Mouse (Mus musculus): ENCODE results near the gene F2rl2. TPM values are rescaled to one million over a fixed set of nuclear protein-coding genes. Genes with fewer than 3 reads are reported as not detected.

F2rl2 gene
- total RNA-seq (2021): under 1 TPM in 1 of 2 experiments, not detected in 1; 0.14 TPM

- intact Hi-C loops (cut with DNase I): no loop called here
- DNase-seq (ENCODE audit: low spot score): no peak
These were observed at the start of gene F2rl2 for GRCm38 (mm10) chr13:95696654-95697163. TSS of gene F2rl2 (plus strand) at chr13:95696853.

GRCm38 (mm10) chr13:95647248-95647647 is 49.4 kb upstream of the F2rl2 start:
- no peak for DNase-seq (ENCODE audit: low spot score)

DNA sequence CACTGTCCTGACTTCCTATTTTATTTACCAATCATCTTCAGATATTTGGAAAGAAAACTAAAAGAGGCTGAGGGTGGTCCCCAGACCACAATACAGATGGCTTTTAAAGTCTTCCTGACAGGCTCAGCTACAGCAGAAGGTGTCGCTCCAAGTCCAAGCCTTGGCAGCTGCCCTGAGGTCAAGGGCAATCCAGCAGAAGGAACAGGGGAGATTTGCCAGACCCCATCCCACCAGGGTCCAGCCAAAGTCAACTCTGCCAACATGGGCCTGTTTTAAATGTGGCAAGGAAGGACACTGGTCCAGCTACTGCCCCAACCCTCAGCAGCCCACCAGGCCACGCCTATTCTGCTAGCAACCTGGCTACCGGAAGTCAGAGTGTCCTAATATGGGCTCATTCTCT is 46.7 kb upstream of the F2rl2 start:
- intact Hi-C loops (cut with DNase I): no loop called here
- no peak for DNase-seq (ENCODE audit: low spot score)

More at GRCm38 (mm10) chr13:95647248-95647647, 49.4 kb upstream of the F2rl2 start:
- intact Hi-C loops (cut with DNase I): no loop called here

DNA sequence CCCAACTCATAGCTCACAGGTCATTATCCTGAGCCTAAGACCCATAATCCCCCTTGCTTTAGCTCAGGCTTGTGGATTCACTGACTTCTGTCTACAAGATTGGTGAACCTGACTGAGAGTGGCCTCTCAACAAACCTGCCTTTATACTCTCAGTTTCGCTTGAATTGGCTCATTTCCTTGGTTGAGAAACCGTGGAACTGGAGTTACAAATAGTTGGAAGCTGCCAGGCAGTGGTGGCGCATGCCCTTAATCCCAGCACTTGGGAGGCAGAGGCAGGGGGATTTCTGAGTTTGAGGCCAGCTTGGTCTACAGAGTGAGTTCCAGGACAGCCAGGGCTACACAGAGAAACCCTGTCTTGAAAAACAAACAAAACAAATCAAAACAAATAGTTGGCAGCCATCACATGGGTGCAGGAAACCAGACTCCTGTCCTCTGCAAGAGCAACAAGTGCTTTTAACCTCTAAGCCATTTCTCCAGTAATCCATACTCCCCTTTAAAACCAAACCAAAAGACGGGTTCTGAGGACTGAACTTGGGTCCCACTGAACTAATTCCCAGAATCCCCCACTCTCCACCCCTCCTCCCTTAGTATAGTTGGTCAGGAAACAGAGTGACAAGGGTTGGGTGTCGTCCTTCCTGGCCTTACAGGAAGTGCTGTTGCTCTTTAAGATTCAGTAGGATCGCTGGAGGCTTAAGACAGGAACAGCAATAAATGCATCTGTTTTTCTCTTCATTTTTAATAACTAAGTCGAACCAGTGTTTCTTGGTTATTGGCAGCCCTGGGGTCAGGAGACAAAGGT is 44.6 kb upstream of the F2rl2 start:
- intact Hi-C loops (cut with DNase I): no loop called here
- no peak for DNase-seq (ENCODE audit: low spot score)

DNA sequence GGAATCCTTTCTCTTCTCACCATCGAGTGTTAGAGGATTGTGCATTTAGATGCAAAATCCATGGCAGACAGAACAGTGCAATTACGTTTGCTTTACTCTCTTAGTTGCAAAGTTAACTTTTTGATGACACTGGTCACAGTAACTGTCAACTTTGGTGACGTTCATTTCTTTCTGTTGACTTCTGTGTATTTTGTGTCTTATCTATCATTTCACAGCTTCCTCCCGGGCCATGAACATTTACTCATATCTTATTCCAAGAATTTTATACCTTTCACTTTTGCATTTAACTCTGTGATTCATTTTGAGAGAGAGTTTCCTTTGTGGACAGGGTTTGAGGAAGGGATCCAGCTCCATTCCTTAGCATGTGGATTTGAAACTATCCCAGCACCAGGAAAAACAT is 43.0 kb upstream of the F2rl2 start:
- intact Hi-C loops (cut with DNase I): no loop called here

GRCm38 (mm10) chr13:95655284-95655683 is 41.4 kb upstream of the F2rl2 start:
- DNase-seq (ENCODE audit: low spot score): no peak
- intact Hi-C loops (cut with DNase I): no loop called here

More for the DNA sequence above, 43.0 kb upstream of the F2rl2 start:
- DNase-seq (ENCODE audit: low spot score): no peak

- no peak for DNase-seq (ENCODE audit: low spot score)
- intact Hi-C loops (cut with DNase I): no loop called here
These were observed 39.5 kb upstream of the F2rl2 start for GRCm38 (mm10) chr13:95657171-95657570.

- intact Hi-C loops (cut with DNase I): no loop called here
- DNase-seq (ENCODE audit: low spot score): no peak
These were observed 37.2 kb upstream of the F2rl2 start for GRCm38 (mm10) chr13:95659432-95659831.

DNA sequence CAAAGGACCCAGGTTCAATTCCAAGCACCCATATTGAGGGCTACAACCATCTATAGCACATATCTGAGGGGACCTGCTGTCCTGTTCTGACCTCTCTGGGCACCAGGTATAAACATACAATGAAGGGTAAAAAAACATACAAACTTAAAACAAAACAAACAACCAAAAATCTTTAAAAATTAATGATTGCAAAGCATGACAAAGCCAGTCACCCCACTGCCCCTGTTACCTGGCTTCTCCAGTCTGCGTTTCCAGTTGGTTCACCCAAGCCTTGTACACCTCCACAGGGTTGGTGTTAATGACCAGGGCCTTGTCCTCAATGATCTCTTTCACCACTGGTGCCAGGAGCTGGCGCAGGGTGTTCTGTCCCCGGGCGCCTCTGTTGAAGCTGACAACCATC is 32.8 kb upstream of the F2rl2 start:
- intact Hi-C loops (cut with DNase I): loop anchor here (10.0 kb wide), 1 partner anchor 279 kb away; no protein-coding TSS in a partner anchor
- no peak for DNase-seq (ENCODE audit: low spot score)

DNA sequence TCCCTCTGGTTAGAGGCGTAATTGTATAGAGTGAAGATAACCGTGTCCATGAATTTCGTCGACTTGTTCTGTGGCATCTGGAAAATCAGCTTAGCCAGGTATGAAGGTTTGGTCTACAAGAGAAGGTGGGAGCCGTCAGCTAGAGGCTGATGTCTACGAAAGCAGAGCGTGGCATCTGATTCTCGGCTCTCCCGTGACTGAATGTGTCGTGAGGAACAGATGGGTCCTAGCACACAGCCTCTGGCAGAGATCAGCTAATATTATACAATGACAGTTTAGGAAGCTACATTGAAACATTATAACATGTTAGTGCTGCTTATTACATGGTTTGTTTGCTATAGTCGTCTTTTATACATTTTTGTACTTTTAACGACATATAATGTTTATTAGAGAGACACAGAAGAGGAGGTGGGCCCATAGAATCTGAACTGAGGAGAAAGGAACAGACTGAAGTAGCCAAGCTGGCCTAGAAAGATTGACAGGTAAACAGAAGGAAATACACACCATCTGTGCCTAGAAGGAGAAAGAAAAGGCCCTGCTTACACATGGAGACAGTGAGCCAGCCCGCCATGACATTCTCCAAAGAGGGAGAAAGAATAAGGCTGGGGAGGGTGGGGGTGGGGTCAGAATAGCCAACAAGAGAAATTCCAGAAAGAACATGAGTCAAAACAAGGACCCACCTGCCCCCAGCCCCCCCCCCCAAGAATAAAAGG is 30.9 kb upstream of the F2rl2 start:
- intact Hi-C loops (cut with DNase I): loop anchor here (5.0 to 10.0 kb wide), 2 partner anchors 48 to 281 kb away; partner anchors contain the start of gene F2r
- no peak for DNase-seq (ENCODE audit: low spot score)

DNA sequence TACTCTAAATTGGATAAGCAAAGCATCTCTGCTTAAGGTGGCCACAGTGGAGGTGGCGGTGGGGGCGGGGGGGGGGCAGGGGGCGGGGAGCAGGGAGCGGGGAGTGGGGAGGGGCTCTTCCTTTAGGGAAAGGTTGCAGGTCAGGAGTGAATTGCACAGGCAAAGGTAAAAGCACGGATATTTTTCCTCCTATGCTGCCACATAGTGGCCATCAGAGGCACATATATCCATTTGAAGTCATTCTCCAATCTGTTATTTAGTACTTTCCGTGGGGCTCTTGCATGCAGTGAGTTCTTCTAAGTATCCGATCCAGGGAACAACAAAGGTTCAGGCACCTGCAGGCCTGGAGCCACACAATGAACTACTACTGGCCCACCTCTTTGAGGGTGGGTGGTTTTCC is 29.4 kb upstream of the F2rl2 start:
- DNase-seq (ENCODE audit: low spot score): no peak
- intact Hi-C loops (cut with DNase I): loop anchor here (1.0 to 10.0 kb wide), 4 partner anchors 50 to 282 kb away; partner anchors contain the start of gene F2r

GRCm38 (mm10) chr13:95670534-95670933 is 26.1 kb upstream of the F2rl2 start:
- DNase-seq (ENCODE audit: low spot score): no peak
- intact Hi-C loops (cut with DNase I): no loop called here

DNA sequence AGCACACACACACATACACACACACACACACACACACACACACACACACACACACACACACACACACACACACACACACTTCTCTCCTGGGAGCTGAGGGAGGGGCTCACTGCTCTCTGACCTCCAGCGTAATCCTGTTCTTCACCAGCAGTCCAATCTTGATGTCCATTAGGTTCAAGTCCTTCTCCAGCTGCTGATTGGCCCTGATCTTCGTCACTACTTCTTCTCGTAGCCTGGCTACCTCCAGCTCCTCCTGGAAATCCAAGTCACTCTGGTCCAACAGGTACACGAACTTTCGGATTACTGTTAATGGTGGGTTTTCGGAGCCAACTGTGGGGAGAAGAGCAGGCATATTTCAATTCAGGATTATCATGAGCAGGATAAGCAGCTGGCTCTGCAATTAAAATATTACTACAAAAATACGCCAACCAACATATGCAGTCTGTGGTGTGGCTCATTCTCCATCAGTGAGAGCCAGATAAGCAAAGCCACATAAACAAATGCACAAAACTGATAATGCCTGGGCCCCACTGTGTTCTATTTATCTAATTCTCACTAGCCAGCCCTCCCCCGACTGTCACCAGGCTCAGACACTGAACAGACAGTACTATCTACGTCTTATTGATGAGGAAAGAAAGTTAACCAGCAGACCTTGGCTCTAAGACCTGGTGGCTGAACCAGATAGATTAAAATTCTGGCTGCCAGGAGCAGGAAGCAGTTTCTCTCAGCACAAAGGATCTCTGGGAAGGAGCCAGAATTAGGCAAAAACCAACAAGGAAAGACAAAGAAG is 25.4 kb upstream of the F2rl2 start:
- intact Hi-C loops (cut with DNase I): no loop called here
- DNase-seq (ENCODE audit: low spot score): no peak

- DNase-seq (ENCODE audit: low spot score): no peak
- intact Hi-C loops (cut with DNase I): no loop called here
These were observed 24.3 kb upstream of the F2rl2 start for GRCm38 (mm10) chr13:95672372-95672771.

GRCm38 (mm10) chr13:95679078-95679477 is 17.6 kb upstream of the F2rl2 start:
- intact Hi-C loops (cut with DNase I): no loop called here
- DNase-seq (ENCODE audit: low spot score): no peak

DNA sequence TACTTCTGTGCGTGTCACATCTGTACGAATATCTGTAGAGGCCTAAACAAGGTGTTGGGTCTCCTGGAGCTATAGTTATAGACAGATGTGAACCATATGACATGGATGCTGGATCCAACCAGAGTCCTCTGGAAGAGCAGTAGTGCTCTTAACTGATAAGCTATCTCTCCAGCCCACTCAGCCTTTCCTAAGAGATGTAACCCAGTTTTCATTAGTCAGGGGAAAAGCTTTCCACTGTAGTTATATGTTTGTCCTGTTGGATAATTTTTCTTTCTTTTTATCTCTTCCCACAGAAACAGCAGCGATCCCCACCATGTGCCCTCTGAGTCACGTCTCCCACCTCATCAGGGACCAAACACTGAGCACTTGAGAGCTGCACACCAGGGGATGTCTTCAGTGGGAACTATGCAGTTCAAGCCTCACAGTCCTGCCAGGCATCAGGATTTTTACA is 17.1 kb upstream of the F2rl2 start:
- no peak for DNase-seq (ENCODE audit: low spot score)
- intact Hi-C loops (cut with DNase I): no loop called here

- no peak for DNase-seq (ENCODE audit: low spot score)
- intact Hi-C loops (cut with DNase I): no loop called here
These were observed 11.9 kb upstream of the F2rl2 start for GRCm38 (mm10) chr13:95684656-95685244.

DNA sequence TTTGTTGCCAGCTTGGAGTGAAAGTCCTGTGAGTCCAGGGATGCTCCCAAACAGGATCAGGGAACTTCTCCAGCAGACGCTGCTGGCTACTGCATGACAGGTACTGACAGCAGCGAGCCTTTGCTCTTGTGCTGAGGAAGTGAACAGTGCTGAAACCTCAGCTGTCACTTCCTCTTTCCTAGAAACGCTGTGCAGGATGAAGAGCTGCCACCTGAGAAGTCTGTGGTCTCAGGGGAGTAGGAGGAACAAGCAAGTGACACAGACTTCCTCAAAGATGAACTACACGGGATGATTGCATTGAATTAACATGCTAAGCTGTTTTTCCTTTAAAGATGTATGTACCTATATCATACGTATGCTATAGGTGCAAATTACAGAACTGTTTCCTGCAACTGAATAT is 10.9 kb upstream of the F2rl2 start:
- no peak for DNase-seq (ENCODE audit: low spot score)
- intact Hi-C loops (cut with DNase I): no loop called here

DNA sequence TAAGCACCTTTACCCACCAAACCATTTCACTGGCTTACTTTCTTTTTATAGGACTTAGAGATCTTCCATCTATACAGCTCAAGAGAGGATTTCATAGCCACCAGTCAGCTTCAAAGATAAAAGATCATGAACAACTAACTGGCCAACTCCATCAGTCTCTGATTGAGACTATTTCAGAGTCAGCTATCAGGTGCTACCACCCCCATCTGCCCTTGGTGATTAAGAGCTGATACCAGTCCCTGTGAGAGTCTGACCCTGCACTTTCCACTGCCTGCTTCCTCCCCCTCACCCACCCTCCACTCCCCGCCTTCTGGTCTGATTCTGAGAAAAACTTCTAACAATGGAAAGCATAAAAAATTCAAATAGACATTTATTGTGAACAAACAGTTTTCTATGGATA is 8.1 kb upstream of the F2rl2 start:
- intact Hi-C loops (cut with DNase I): no loop called here
- DNase-seq (ENCODE audit: low spot score): no peak

DNA sequence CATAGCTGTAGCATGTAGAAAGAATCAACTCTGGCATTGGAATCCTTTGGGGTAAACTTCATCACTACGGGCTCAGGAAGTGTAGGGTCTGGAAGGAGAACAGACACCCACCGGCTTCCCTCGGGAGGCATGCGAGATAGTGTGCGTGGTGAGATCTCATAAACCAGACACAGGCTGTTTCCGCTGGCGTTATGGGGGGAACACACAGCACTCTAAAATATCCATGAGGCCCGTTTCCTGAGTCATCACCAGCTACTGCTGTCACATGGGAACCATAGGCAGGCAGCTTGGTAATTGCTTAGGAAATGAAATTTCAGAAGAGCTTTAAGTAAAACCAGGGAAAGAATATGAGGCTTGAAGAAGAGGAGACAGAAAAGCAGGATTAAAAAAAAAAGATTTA is 4.5 kb upstream of the F2rl2 start:
- DNase-seq (ENCODE audit: low spot score): no peak
- intact Hi-C loops (cut with DNase I): no loop called here
